Comparison of ENCODE assay signal across 8 mouse cellular contexts in genomic region chr6:38380764-38381128, GRCm38 (mm10). TPM values are rescaled to one million over a fixed set of nuclear protein-coding genes. Genes with fewer than 3 reads are reported as not detected.
DNase-seq lines count a peak whose midpoint lies in the region; ATAC-seq and TF ChIP-seq lines count a peak whose summit lies in the region.

No protein-coding gene starts in this region.

- no peak for TF ChIP-seq POLR2A in CH12.LX (IDR thresholded peaks at IDR 0.05; ENCODE audit: low read depth, low read length)

- 3% methylated on average over 4 of the region's 4 CpGs for WGBS in heart, embryonic 11.5 days (ENCODE audit: insufficient replicate concordance)
- 3% methylated on average over 4 of the region's 4 CpGs for WGBS in forebrain, embryonic 12.5 days
- WGBS in liver, embryonic 14.5 days (ENCODE audit: insufficient replicate concordance), result 4% methylated on average over 4 of the region's 4 CpGs

- intact Hi-C loops in heart, postnatal 36 days (cut with DNase I), result loop anchor here (2.0 kb wide), 2 partner anchors 26 to 52 kb away; partner anchors contain the start of genes Ubn2 and Zc3hav1

- H3K9me3 ChIP-seq in heart, embryonic 11.5 days (replicated peaks; ENCODE audit: control insufficient read depth, low read length), result no peaks in the 10 kb centered on the region
- H3K9me3 ChIP-seq in CH12.LX (replicated peaks; ENCODE audit: low read length), result no peaks in the 10 kb centered on the region
- no peaks in the 10 kb centered on the region for H3K9me3 ChIP-seq in forebrain, embryonic 12.5 days
- no peaks in the 10 kb centered on the region for H3K9me3 ChIP-seq in liver, embryonic 14.5 days (ENCODE audit: control insufficient read depth, low read length)

- H3K4me2 ChIP-seq in heart, embryonic 11.5 days, result peak overlapping the region; percentile 89
- peak overlapping the region; percentile 99 for H3K4me2 ChIP-seq in CH12.LX (ENCODE audit: insufficient read depth, low read depth, poor library complexity, severe bottlenecking)
- peak overlapping the region; percentile 75 for H3K4me2 ChIP-seq in forebrain, embryonic 12.5 days
- peak overlapping the region; percentile 86 for H3K4me2 ChIP-seq in liver, embryonic 14.5 days (ENCODE audit: low read depth)

- TF ChIP-seq CTCF in CH12.LX (conservative IDR thresholded peaks at IDR 0.05 in 1 of 2, IDR thresholded peaks at IDR 0.05 in 1 of 2; ENCODE audit: low read depth in 2 of 2, low read length in 2 of 2), result no peak
- no peak for TF ChIP-seq CTCF in liver, embryonic 14.5 days (IDR thresholded peaks at IDR 0.05; ENCODE audit: low read depth)

- in situ Hi-C loops in CH12.LX (cut with MboI; ENCODE audit: low pct_ligation_motif_present, low pct_unique_long_range_greater_than_20kb, low sequenced_read_pairs), result no loop called here

- no peak for DNase-seq in heart, postnatal 36 days
- no peak for DNase-seq in CH12.LX (ENCODE audit: extremely low read depth)
- DNase-seq in liver, embryonic 14.5 days (ENCODE audit: low read depth in 3 of 3, low spot score in 3 of 3), result no peak
- DNase-seq in spleen, postnatal 14 days (ENCODE audit: low spot score in 2 of 2), result no peak
- DNase-seq in gastrocnemius, postnatal 25 days, result no peak

- no peaks in the 10 kb centered on the region for H3K36me3 ChIP-seq in heart, embryonic 11.5 days (ENCODE audit: control insufficient read depth, insufficient read depth, low read length)
- H3K36me3 ChIP-seq in CH12.LX (replicated peaks in 1 of 2; ENCODE audit: control insufficient read depth in 1 of 2, insufficient read depth in 1 of 2, low read length in 1 of 2), result no peaks in the 10 kb centered on the region
- H3K36me3 ChIP-seq in forebrain, embryonic 12.5 days (replicated peaks), result peaks cover 8% of the 10 kb centered on the region; the same call in 1 of the 2 replicates
- H3K36me3 ChIP-seq in liver, embryonic 14.5 days (replicated peaks; ENCODE audit: control insufficient read depth, insufficient read depth, low read depth), result no peaks in the 10 kb centered on the region

- no peaks in the 10 kb centered on the region for H3K79me2 ChIP-seq in CH12.LX (replicated peaks; ENCODE audit: control insufficient read depth, extremely low read depth, insufficient read depth, poor library complexity, severe bottlenecking)

- no peak overlapping the region for H3K27ac ChIP-seq in heart, embryonic 11.5 days (ENCODE audit: low read depth, low read length)
- H3K27ac ChIP-seq in CH12.LX (ENCODE audit: insufficient read depth, low read depth), result no peak overlapping the region
- no peak overlapping the region for H3K27ac ChIP-seq in forebrain, embryonic 12.5 days
- peak overlapping the region; percentile 56 for H3K27ac ChIP-seq in liver, embryonic 14.5 days

- 0 out of 2 replicates have a peak, but pooled peaks cover 4% of the 10 kb centered on the region for H3K4me1 ChIP-seq in heart, embryonic 11.5 days (ENCODE audit: control insufficient read depth, insufficient read depth, low read length)
- H3K4me1 ChIP-seq in CH12.LX (ENCODE audit: control insufficient read depth in 1 of 2, insufficient read depth in 2 of 2), result peaks cover 0 to 13% of the 10 kb centered on the region in 2 experiments; a peak in 2 of 4 replicates
- H3K4me1 ChIP-seq in forebrain, embryonic 12.5 days, result peaks cover 5% of the 10 kb centered on the region; the same call in 1 of the 2 replicates
- H3K4me1 ChIP-seq in liver, embryonic 14.5 days (replicated peaks; ENCODE audit: control insufficient read depth in 2 of 2, insufficient read depth in 2 of 2, low read length in 1 of 2), result peaks cover 2 to 5% of the 10 kb centered on the region in 2 experiments; a peak in 2 of 4 replicates

- ATAC-seq in heart, embryonic 11.5 days (replicated peaks; ENCODE audit: insufficient number of reproducible peaks, low FRiP score, low TSS enrichment), result no peak
- no peak for ATAC-seq in forebrain, embryonic 12.5 days (ENCODE audit: low FRiP score)
- ATAC-seq in liver, embryonic 14.5 days (ENCODE audit: insufficient read depth), result no peak
- ATAC-seq in cerebellum, adult (ENCODE audit: insufficient number of reproducible peaks, low FRiP score, low TSS enrichment), result no peak

- H3K27me3 ChIP-seq in heart, embryonic 11.5 days (ENCODE audit: control insufficient read depth, insufficient read depth, low read length), result no peaks in the 10 kb centered on the region
- H3K27me3 ChIP-seq in CH12.LX (replicated peaks), result no peaks in the 10 kb centered on the region
- H3K27me3 ChIP-seq in forebrain, embryonic 12.5 days, result no peaks in the 10 kb centered on the region
- no peaks in the 10 kb centered on the region for H3K27me3 ChIP-seq in liver, embryonic 14.5 days (ENCODE audit: control insufficient read depth, insufficient read depth, low read length)

- dilution Hi-C loops in CH12.LX (cut with MboI; ENCODE audit: extremely low pct_ligation_motif_present, extremely low pct_unique_long_range_greater_than_20kb, low sequenced_read_pairs), result no loop called here

- peak overlapping the region; percentile 62 for H3K4me3 ChIP-seq in heart, embryonic 11.5 days (ENCODE audit: low read depth, low read length)
- H3K4me3 ChIP-seq in CH12.LX (replicated peaks in 1 of 3; ENCODE audit: low read depth in 2 of 3, low read length in 2 of 3, poor library complexity in 1 of 3), result peak overlapping the region; percentile 65 to 82 (median 68)
- H3K4me3 ChIP-seq in forebrain, embryonic 12.5 days (replicated peaks), result peak overlapping the region; percentile 53
- peak overlapping the region; percentile 65 to 66 for H3K4me3 ChIP-seq in liver, embryonic 14.5 days (ENCODE audit: insufficient read depth in 1 of 2, low read depth in 2 of 2, low read length in 2 of 2)

- TF ChIP-seq EP300 in CH12.LX (IDR thresholded peaks at IDR 0.05; ENCODE audit: low read length), result no peak
- no peak for TF ChIP-seq EP300 in liver, embryonic 14.5 days (IDR thresholded peaks at IDR 0.05; ENCODE audit: low read depth)

- peak overlapping the region; percentile 74 for H3K9ac ChIP-seq in heart, embryonic 11.5 days (ENCODE audit: low read depth, low read length)
- H3K9ac ChIP-seq in CH12.LX (ENCODE audit: insufficient read depth, low read depth), result peak overlapping the region; percentile 99
- H3K9ac ChIP-seq in forebrain, embryonic 12.5 days, result peak overlapping the region; percentile 52
- peak overlapping the region; percentile 84 for H3K9ac ChIP-seq in liver, embryonic 14.5 days (replicated peaks)

- no peak for TF ChIP-seq RAD21 in CH12.LX (IDR thresholded peaks at IDR 0.05; ENCODE audit: low read depth, low read length)

TF ChIP-seq in CH12.LX, 34 proteins besides CTCF, POLR2A, EP300 and RAD21:
- TF ChIP-seq JUN (IDR thresholded peaks at IDR 0.05; ENCODE audit: insufficient read depth, low read depth, low read length), result no peak
- TF ChIP-seq UBTF (IDR thresholded peaks at IDR 0.05; ENCODE audit: low read depth, low read length), result no peak
- no peak for TF ChIP-seq BHLHE40 (IDR thresholded peaks at IDR 0.05; ENCODE audit: low read depth, low read length)
- TF ChIP-seq TCF12 (IDR thresholded peaks at IDR 0.05; ENCODE audit: low read depth, low read length), result no peak
- TF ChIP-seq USF1 (IDR thresholded peaks at IDR 0.05; ENCODE audit: low read depth, low read length), result no peak
- no peak for TF ChIP-seq CHD1 (IDR thresholded peaks at IDR 0.05; ENCODE audit: low read depth, low read length)
- no peak for TF ChIP-seq ZKSCAN1 (IDR thresholded peaks at IDR 0.05; ENCODE audit: borderline replicate concordance, low read depth, low read length)
- no peak for TF ChIP-seq MEF2A (IDR thresholded peaks at IDR 0.05; ENCODE audit: borderline replicate concordance, low read depth, low read length)

RNA-seq across cellular contexts. Expression of gene Ttc26, which starts 0.5 kb away (rescaled TPM):
- 3.3 and 3.6 TPM in 2 replicates for polyA plus RNA-seq in heart, embryonic 11.5 days (2014; fragmentation: Nextera tagmentation; extraction: Ambion mirVana)
- 1 to 10 TPM; 1.9 to 2.0 TPM for total RNA-seq in heart, postnatal 36 days (2021)
- total RNA-seq in CH12.LX (2012; rRNA removed) (1.4 and 1.7 TPM in 2 replicates), CH12.LX (2014; rRNA removed) (1.8 TPM in 2 replicates)
- 2.3 TPM in 2 replicates for polyA plus RNA-seq in CH12.LX (2012; ENCODE audit: insufficient read length, low read depth)
- 12.7 TPM in 2 replicates for polyA plus RNA-seq in forebrain, embryonic 12.5 days (2016; fragmentation: Nextera tagmentation; extraction: Ambion mirVana)
- polyA plus RNA-seq in liver, embryonic 14.5 days (2012; rRNA removed), result 0.18 and 0.26 TPM in 2 replicates
- 0.24 and 0.41 TPM in 2 replicates for polyA plus RNA-seq in liver, embryonic 14.5 days (2014; fragmentation: Nextera tagmentation; extraction: Ambion mirVana)
- total RNA-seq in gastrocnemius, postnatal 25 days (2021), result 1 to 10 TPM; 1.1 to 1.7 TPM

RNA-seq across cellular contexts. Expression of gene Zc3hav1, which starts 26.3 kb away (rescaled TPM):
- polyA plus RNA-seq in heart, embryonic 11.5 days (2014; fragmentation: Nextera tagmentation; extraction: Ambion mirVana), result 8.0 and 11.3 TPM in 2 replicates
- total RNA-seq in heart, postnatal 36 days (2021), result 10 to 100 TPM; 15.3 to 16.2 TPM
- total RNA-seq in CH12.LX (2012; rRNA removed), result 67.2 and 68.7 TPM in 2 replicates
- total RNA-seq in CH12.LX (2014; rRNA removed), result 49.8 and 51.8 TPM in 2 replicates
- polyA plus RNA-seq in CH12.LX (2012; ENCODE audit: insufficient read length, low read depth), result 50.1 and 58.1 TPM in 2 replicates
- 1.4 and 1.7 TPM in 2 replicates for polyA plus RNA-seq in forebrain, embryonic 12.5 days (2016; fragmentation: Nextera tagmentation; extraction: Ambion mirVana)
- 16.5 and 23.0 TPM in 2 replicates for polyA plus RNA-seq in liver, embryonic 14.5 days (2012; rRNA removed)
- polyA plus RNA-seq in liver, embryonic 14.5 days (2014; fragmentation: Nextera tagmentation; extraction: Ambion mirVana), result 17.0 and 18.6 TPM in 2 replicates
- 1 to 10 TPM; 5.1 to 6.9 TPM for total RNA-seq in gastrocnemius, postnatal 25 days (2021)

RNA-seq across cellular contexts. Expression of gene Ubn2, which starts 53.0 kb away (rescaled TPM):
- polyA plus RNA-seq in heart, embryonic 11.5 days (2014; fragmentation: Nextera tagmentation; extraction: Ambion mirVana), result 10.1 and 15.1 TPM in 2 replicates
- total RNA-seq in heart, postnatal 36 days (2021), result 10 to 100 TPM; 23.5 to 25.8 TPM
- total RNA-seq in CH12.LX (2012; rRNA removed) (4.3 and 4.7 TPM in 2 replicates), CH12.LX (2014; rRNA removed) (4.9 and 5.2 TPM in 2 replicates)
- 6.1 and 7.2 TPM in 2 replicates for polyA plus RNA-seq in CH12.LX (2012; ENCODE audit: insufficient read length, low read depth)
- polyA plus RNA-seq in forebrain, embryonic 12.5 days (2016; fragmentation: Nextera tagmentation; extraction: Ambion mirVana), result 18.6 and 27.2 TPM in 2 replicates
- 3.6 and 4.8 TPM in 2 replicates for polyA plus RNA-seq in liver, embryonic 14.5 days (2012; rRNA removed)
- 3.5 and 4.1 TPM in 2 replicates for polyA plus RNA-seq in liver, embryonic 14.5 days (2014; fragmentation: Nextera tagmentation; extraction: Ambion mirVana)
- total RNA-seq in gastrocnemius, postnatal 25 days (2021), result 10 to 100 TPM; 19.6 to 21.6 TPM
